ENCODE assay signal across 10 mouse cellular contexts in genomic region chr12:26401696-26402470, GRCm38 (mm10). TPM values are rescaled to one million over a fixed set of nuclear protein-coding genes. Genes with fewer than 3 reads are reported as not detected.
DNase-seq lines count a peak whose midpoint lies in the region; ATAC-seq and TF ChIP-seq lines count a peak whose summit lies in the region.
"Had no signal": no experiment of that assay in that cellular context is flagged by ENCODE, and none has a peak within 500 bp of the region (broad histone marks: within the 10 kb centered on the region; RNA-seq: fewer than 3 reads in every experiment).

No protein-coding gene starts in this region.

- DNase-seq in heart, adult 18-20 months = peak; percentile 41 to 64
- no peak for DNase-seq in heart, postnatal 4 days
- DNase-seq in lung, embryonic 14.5 days = peak; percentile 72
- DNase-seq in lung, adult 18-20 months = no peak
- DNase-seq in lung, postnatal 36 days = peak; percentile 69
- no peak for DNase-seq in adrenal gland, postnatal 36 days
- no peak for DNase-seq in layer of hippocampus, adult 9-11 months
- DNase-seq: cerebellum, adult 8-10 months; retina, postnatal 1 day had no signal

- no peak overlapping the region for H3K9ac ChIP-seq in lung, embryonic 14.5 days

- H3K4me3 ChIP-seq in lung, embryonic 14.5 days (ENCODE audit: low read depth, low read length) = no peak overlapping the region

- ATAC-seq in lung, embryonic 14.5 days (ENCODE audit: insufficient read depth) = no peak
- peak; percentile 50 for ATAC-seq in common myeloid progenitor, adult 5-6 weeks (replicated peaks; ENCODE audit: low read depth, poor library complexity, severe bottlenecking)

- H3K4me1 ChIP-seq in lung, embryonic 14.5 days (ENCODE audit: insufficient read depth) = peaks cover 43% of the 10 kb centered on the region

- H3K27ac ChIP-seq in lung, embryonic 14.5 days (ENCODE audit: low read depth) = peak overlapping the region; percentile 80

- 45% methylated on average over 10 of the region's 10 CpGs for WGBS in lung, embryonic 14.5 days

- TF ChIP-seq CTCF in lung, embryonic 14.5 days (IDR thresholded peaks at IDR 0.05; ENCODE audit: low read depth) = no peak

- H3K9me3 ChIP-seq in lung, embryonic 14.5 days (ENCODE audit: low read depth, low read length) = no peaks in the 10 kb centered on the region

- H3K36me3 ChIP-seq in lung, embryonic 14.5 days (ENCODE audit: insufficient read depth) = peaks cover 14% of the 10 kb centered on the region; the same call in 1 of the 2 replicates

- H3K4me2 ChIP-seq in lung, embryonic 14.5 days = 0 out of 2 replicates have a peak overlapping the region, but pooled peaks have one; percentile 12

- no peaks in the 10 kb centered on the region for H3K27me3 ChIP-seq in lung, embryonic 14.5 days (ENCODE audit: insufficient read depth, low read length)

RNA-seq across cellular contexts. Expression of gene Rnf144a, which starts 13.2 kb away (rescaled TPM):
- 10 to 100 TPM in 1 of 2 experiments, 1 to 10 TPM in 1; 9.7 to 12.1 TPM for total RNA-seq in heart, adult 18-20 months (2021)
- 10 to 100 TPM; 33.6 to 39.6 TPM for total RNA-seq in heart, postnatal 4 days (2021)
- polyA plus RNA-seq in lung, embryonic 14.5 days (2014; fragmentation: Nextera tagmentation; extraction: Ambion mirVana) = 45.6 and 46.9 TPM in 2 replicates
- 31.0 and 42.0 TPM in 2 replicates for total RNA-seq in common myeloid progenitor, adult 5-6 weeks (2017)
- total RNA-seq in adrenal gland, postnatal 36 days (2021) = 10 to 100 TPM; 20.9 to 23.6 TPM

RNA-seq across cellular contexts. Expression of gene Rsad2, which starts 54.4 kb away (rescaled TPM):
- 1 to 10 TPM; 5.8 to 7.8 TPM for total RNA-seq in heart, adult 18-20 months (2021)
- 1 to 10 TPM; 4.3 to 8.2 TPM for total RNA-seq in heart, postnatal 4 days (2021)
- 0.30 and 0.31 TPM in 2 replicates for polyA plus RNA-seq in lung, embryonic 14.5 days (2014; fragmentation: Nextera tagmentation; extraction: Ambion mirVana)
- total RNA-seq in common myeloid progenitor, adult 5-6 weeks (2017) = 1.8 and 4.1 TPM in 2 replicates
- total RNA-seq in adrenal gland, postnatal 36 days (2021) = 10 to 100 TPM; 17.5 to 31.9 TPM

Comparison
In these comparisons a context has a peak if more than half of its experiments do, and no peak if none do; other contexts are left out.
1. DNase-seq: peak in heart, adult 18-20 months (2 of 2), lung, embryonic 14.5 days (single experiment) and lung, postnatal 36 days (single experiment); none in heart, postnatal 4 days (single experiment), lung, adult 18-20 months (0 of 2), adrenal gland, postnatal 36 days (0 of 2) and layer of hippocampus, adult 9-11 months (single experiment).